Mouse (Mus musculus) testis, postnatal 10 days (tissue): ENCODE data around the gene Ksr2.

Experiments
- DNase-seq: peaks from one replicate; pipeline ENCODE4 v3.0.0; 2021; ENCODE audit warnings: low spot score

The Ksr2 gene

DNA sequence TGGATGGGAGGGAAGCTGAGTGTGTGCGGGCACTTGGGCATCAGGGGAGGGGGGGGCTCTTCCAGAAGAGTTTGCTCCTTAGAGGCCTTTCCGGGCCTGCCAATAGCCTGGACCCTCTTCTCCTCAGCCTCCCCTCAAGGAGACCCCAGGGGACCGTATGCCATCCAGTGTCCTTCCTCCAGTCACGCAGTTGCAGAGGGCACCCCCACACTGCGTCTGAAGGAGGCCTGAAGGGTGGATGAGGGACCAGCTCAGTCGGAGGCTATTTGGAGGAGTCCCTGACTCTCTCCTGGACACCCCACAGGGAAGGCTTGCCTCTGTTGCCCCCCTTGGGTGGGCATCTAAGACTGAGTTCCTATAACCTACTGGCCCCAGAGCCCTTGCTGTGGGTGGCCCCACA lies 367.4 kb downstream of the Ksr2 start:
- no peak for DNase-seq

DNA sequence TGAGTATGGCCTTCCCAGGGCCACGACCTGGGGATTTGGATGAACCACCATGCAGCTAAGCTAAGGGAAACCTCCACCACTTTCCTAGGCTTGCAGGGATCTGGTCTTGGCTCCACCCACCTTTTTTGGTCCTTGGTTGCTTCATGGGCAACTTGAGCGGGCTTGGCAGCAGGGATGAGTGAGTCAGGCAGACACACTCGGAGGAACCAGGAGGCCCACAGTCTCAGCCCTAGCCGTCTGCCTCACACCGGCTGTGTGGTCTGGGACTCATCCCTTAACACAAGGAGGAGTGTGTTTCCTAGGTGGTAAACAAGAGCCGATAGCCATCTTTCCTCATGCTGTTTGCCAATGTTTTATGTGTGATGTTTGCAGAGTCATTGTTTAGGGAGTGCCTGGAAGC lies 376.3 kb downstream of the Ksr2 start:
- DNase-seq: no peak

DNA sequence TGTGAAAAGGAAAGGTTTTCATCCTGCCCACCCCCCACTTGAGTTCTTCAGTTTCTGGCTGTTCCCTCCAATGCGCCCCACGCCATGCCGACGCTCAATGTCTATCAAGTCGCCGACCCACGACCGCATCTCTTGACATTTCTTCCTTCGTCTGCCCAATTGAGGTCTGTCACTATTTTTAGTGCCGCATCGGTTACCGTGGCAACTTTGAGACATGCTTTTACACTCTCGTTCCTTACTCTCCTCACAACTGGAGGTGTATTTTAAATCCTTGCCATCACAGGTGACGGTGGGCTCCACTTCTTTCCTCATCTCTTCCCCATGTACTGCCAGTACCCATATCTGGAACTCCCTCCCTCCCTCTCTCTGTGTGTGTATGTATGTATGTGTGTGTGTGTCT lies 378.1 kb downstream of the Ksr2 start:
- DNase-seq: no peak

DNA sequence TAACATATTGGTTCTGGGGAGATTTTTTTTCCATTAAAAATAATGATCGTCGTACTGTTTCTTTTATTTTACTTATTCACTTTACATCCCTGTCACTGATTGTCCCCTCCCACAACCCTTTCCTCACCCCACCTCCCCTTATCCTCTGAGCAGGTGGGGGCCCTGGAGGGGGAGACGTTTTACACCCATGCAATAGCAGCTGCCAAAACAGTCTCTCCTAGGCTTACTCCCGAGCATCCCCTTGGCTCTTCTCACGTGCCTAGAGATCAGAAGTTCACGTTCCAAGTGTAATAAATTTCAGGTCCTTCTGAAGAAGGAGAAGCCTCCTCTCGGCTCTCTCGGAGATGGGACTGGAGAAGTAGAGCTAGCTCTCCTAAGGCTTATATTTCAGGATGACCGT lies 387.0 kb downstream of the Ksr2 start:
- DNase-seq: no peak

DNA sequence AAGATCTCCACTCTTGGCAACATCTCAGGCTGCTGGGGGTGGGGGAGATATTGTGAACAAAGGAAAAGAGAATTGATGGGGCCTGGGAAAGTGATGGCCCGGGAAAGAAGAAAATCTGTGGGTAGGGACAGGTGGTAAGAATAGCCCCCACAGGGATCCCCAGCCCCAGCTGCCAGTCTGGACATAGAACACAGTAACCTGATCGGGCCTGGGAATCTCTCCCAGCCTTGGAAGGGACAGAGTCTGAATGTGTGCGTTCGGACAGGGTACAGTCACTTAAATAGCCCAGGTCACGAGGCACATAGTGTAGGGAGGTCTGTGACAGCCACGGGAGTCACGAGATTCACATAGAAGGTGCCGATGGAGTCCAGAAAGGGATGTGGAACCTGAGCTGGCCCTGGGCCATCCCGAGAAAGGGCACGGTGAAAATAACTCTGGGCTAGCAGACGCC lies 388.3 kb downstream of the Ksr2 start:
- DNase-seq: no peak

DNA sequence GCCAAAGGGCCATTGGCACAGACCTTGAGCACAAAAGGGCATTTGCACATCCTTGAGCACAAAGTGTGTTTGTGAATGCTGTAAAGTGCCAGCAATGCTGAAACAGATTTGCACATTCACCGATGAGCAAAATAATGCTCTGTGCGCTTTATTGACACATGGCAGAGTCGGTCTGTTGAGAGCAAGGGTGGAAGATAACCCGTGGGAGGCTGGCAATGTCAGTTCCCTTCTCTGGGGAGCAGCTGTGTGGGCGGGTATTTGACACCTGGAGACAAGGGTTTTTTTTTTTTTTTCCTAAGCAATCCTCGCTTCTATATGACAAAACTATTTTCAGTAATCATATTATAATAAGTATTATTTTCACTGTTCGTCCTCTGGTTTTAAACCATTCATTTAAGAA lies 389.8 kb downstream of the Ksr2 start:
- DNase-seq: no peak

DNA sequence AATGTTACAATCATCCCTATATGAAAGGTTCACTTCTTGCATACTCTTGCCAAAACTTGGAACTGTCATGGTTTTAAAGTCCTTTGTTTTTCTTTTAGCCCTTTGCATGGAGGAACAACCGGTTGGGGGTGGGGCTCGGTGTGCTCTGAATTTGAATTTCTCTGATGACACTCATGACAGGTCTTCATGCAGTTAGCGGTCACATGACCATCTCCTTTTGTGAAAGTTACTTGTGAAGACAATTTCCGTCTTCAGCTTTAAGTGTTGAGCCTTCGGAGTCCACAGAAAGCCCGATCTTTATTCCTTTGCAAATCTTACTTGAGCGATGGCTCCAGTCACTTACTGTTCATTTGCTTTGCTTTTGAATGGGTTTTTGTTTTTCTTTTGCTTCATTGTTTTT lies 397.1 kb downstream of the Ksr2 start:
- no peak for DNase-seq

DNA sequence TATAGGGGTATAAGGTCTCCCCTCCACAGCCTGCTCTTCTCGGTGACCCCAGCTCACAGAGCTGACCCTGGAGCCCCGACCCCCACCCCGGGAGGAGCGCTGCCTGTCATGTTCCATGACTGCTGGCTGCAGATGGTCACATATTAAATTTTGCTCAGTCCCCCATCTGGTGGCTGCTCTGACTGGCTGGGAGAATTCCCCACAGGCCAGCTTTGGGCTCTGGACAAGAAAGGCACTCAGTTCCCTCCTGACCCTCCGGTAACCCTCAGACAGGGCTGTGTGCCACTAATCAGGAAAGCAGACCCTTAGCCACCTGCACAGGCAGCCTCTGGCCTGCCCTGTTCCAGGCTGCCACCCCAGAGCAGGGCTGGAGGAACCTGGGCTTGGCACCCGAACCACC lies 405.0 kb downstream of the Ksr2 start:
- DNase-seq: no peak

DNA sequence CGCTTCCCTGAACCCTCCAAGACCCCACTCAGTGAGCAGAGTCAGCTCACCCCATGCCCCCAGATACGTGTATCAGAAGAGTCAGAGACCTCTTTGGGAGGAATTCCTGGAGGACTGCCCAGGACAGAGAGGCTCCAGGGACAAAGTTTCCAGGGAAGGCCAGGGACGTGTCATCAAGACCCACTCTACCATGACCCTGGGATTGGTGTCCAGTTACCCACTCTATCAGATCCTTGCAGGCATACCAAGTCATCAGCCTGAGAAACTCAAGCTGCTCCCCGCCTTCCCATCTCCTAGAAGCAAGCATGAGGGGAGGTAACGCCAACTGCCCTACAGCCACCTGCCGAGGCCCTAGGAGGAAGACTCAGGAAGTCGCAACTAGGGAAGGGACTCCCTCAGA lies 406.6 kb downstream of the Ksr2 start:
- no peak for DNase-seq

DNA sequence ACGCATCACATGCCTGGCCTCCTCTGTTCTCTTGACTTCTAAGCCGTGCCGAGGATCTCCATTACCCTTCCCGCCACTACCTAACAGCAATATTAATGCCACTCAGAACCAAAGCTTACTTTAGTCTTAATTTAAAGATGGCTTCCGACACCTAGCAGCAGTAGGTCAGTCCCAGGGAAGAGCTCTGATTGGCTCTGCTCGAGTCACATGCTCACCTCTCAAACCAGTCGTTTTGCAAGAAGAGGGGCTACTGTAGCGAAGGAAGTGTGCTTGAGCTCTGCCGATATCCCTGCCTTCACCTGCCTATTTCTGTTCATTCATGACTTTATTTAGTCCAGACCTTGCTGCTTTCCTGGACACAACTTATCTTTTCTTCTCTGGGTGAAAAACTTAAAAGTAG lies 410.0 kb downstream of the Ksr2 start:
- no peak for DNase-seq

DNA sequence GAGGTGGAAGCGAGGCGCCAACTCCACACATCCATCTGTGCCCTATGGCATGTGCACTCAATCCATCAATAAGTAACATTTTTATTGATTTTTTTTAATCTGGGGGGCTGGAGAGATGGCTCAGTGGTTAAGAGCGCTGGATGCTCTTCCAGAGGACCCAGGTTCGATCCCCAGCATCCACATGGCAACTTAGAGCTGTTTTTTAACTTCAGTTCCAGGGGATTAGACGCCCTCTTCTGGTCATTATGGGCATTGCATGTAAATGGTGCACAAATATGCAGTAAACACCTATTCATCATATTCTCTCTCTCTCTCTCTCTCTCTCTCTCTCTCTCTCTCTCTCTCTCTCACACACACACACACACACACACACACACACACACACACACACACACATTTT lies 410.7 kb downstream of the Ksr2 start:
- no peak for DNase-seq
